In the genomic region with DNA sequence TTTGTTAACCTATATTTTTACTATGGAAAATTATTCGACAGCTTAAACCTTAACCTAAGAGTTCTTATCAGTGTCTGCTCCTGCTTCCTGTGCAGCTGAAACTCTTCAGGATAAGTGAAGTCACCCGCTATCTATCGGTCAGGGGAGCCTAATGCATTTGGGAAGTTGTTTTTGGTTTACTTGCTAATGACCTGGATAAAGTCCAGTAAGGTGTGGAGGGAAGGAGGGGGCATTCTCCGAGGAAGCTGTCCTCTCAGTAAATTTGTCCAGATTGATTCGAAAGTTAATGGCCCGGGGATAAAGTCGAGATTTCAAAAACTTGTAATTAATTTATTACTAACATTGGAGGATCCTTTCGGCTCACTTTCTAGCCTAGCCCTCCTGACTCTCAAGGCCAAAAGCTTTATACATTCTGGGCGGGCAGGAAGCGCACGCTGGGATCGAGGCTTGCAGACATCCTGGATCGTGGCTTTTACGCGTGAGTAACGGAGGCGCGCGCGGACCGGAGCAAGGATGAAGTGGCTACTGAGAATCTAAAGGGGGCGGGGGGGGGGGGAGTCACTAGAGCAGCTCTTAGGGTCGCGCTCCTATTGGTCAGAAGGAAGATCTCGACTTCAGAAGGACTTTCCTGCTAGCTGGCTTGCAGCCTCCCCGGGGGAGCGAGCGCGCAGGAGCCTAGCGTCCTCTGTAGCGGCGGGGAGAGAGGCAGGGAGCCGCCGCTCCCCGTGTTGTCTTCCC, we compare ENCODE assay signal across 8 mouse cellular contexts. TPM values are rescaled to one million over a fixed set of nuclear protein-coding genes. Genes with fewer than 3 reads are reported as not detected.
DNase-seq lines count a peak whose midpoint lies in the region; ATAC-seq and TF ChIP-seq lines count a peak whose summit lies in the region.

No protein-coding gene starts in this region.

- H3K36me3 ChIP-seq in erythroblast, embryonic 14.5 days (ENCODE audit: control insufficient read depth) = no peaks in the 10 kb centered on the region
- no peaks in the 10 kb centered on the region for H3K36me3 ChIP-seq in intestine, embryonic 16.5 days (ENCODE audit: control insufficient read depth, insufficient read depth, low read length)
- H3K36me3 ChIP-seq in limb, embryonic 15.5 days = no peaks in the 10 kb centered on the region
- no peaks in the 10 kb centered on the region for H3K36me3 ChIP-seq in midbrain, embryonic 13.5 days
- no peaks in the 10 kb centered on the region for H3K36me3 ChIP-seq in spleen, adult 2 months (ENCODE audit: control insufficient read depth, insufficient read depth, low read length)

- no peak for TF ChIP-seq CTCF in cortical plate, adult 2 months (IDR thresholded peaks at IDR 0.05; ENCODE audit: extremely low read depth, insufficient read depth, low read length)
- no peak for TF ChIP-seq CTCF in spleen, adult 2 months (IDR thresholded peaks at IDR 0.05; ENCODE audit: extremely low read depth, insufficient read depth, insufficient read length, insufficient replicate concordance)

- peak overlapping the region; percentile 67 for H3K4me2 ChIP-seq in intestine, embryonic 16.5 days (ENCODE audit: low read depth, low read length)
- peak overlapping the region; percentile 58 for H3K4me2 ChIP-seq in limb, embryonic 15.5 days
- peak overlapping the region; percentile 84 for H3K4me2 ChIP-seq in midbrain, embryonic 13.5 days (replicated peaks)

- peak in 1 of 2 experiments; percentile 65 for DNase-seq in spleen, adult 2 months (ENCODE audit: low read depth in 1 of 2, low spot score in 2 of 2)

- peak overlapping the region; percentile 66 for H3K4me3 ChIP-seq in erythroblast, embryonic 14.5 days (replicated peaks)
- peak overlapping the region; percentile 81 for H3K4me3 ChIP-seq in cortical plate, adult 2 months (ENCODE audit: insufficient read depth, low read length)
- peak overlapping the region; percentile 65 for H3K4me3 ChIP-seq in intestine, embryonic 16.5 days (ENCODE audit: low read length)
- H3K4me3 ChIP-seq in limb, embryonic 15.5 days = peak overlapping the region; percentile 59
- peak overlapping the region; percentile 66 for H3K4me3 ChIP-seq in midbrain, embryonic 13.5 days (replicated peaks)
- H3K4me3 ChIP-seq in spleen, adult 2 months (ENCODE audit: extremely low read depth, insufficient read depth, insufficient read length) = peak overlapping the region; percentile 79

- ATAC-seq in erythroblast, adult 5-6 weeks (replicated peaks; ENCODE audit: low FRiP score, poor library complexity, severe bottlenecking) = no peak
- peak; percentile 57 for ATAC-seq in granulocyte monocyte progenitor cell, adult 5-6 weeks (replicated peaks; ENCODE audit: poor library complexity, severe bottlenecking)
- ATAC-seq in intestine, embryonic 16.5 days = peak; percentile 79
- peak; percentile 72 for ATAC-seq in limb, embryonic 15.5 days (ENCODE audit: insufficient number of reproducible peaks, low FRiP score, low TSS enrichment, low read depth)
- ATAC-seq in midbrain, embryonic 13.5 days = peak; percentile 78

- peaks cover 37% of the 10 kb centered on the region for H3K27me3 ChIP-seq in erythroblast, embryonic 14.5 days (ENCODE audit: control insufficient read depth)
- H3K27me3 ChIP-seq in intestine, embryonic 16.5 days (replicated peaks; ENCODE audit: control insufficient read depth, insufficient read depth, low read length) = peaks cover 7% of the 10 kb centered on the region; the same call in 1 of the 2 replicates
- no peaks in the 10 kb centered on the region for H3K27me3 ChIP-seq in limb, embryonic 15.5 days
- peaks cover 18% of the 10 kb centered on the region for H3K27me3 ChIP-seq in midbrain, embryonic 13.5 days
- H3K27me3 ChIP-seq in spleen, adult 2 months (ENCODE audit: control insufficient read depth, insufficient read depth, low read length) = no peaks in the 10 kb centered on the region; the same call in 1 of the 2 replicates

- H3K9me3 ChIP-seq in erythroblast, embryonic 14.5 days (ENCODE audit: control insufficient read depth, low read length) = no peaks in the 10 kb centered on the region
- H3K9me3 ChIP-seq in intestine, embryonic 16.5 days (ENCODE audit: control insufficient read depth, low read length) = no peaks in the 10 kb centered on the region
- H3K9me3 ChIP-seq in limb, embryonic 15.5 days = no peaks in the 10 kb centered on the region
- no peaks in the 10 kb centered on the region for H3K9me3 ChIP-seq in midbrain, embryonic 13.5 days

- peak overlapping the region; percentile 95 for H3K27ac ChIP-seq in cortical plate, adult 2 months (ENCODE audit: insufficient read depth, low read length)
- no peak overlapping the region; the same call in 1 of the 2 replicates for H3K27ac ChIP-seq in intestine, embryonic 16.5 days (ENCODE audit: low read length)
- peak overlapping the region; percentile 93 for H3K27ac ChIP-seq in limb, embryonic 15.5 days
- H3K27ac ChIP-seq in midbrain, embryonic 13.5 days = no peak overlapping the region
- H3K27ac ChIP-seq in spleen, adult 2 months (ENCODE audit: insufficient read depth, low read length) = peak overlapping the region; percentile 30; the same call in 1 of the 2 replicates

- 3% methylated on average over 35 of the region's 35 CpGs for WGBS in intestine, embryonic 16.5 days
- 4% methylated on average over 34 of the region's 35 CpGs for WGBS in limb, embryonic 15.5 days
- WGBS in midbrain, embryonic 13.5 days = under 1% methylated on average over 35 of the region's 35 CpGs
- WGBS in spleen, adult 2 months = 7% methylated on average over 35 of the region's 35 CpGs

- peak overlapping the region; percentile 24 for H3K9ac ChIP-seq in intestine, embryonic 16.5 days (ENCODE audit: low read depth, low read length)
- peak overlapping the region; percentile 56; the same call in 1 of the 2 replicates for H3K9ac ChIP-seq in limb, embryonic 15.5 days
- peak overlapping the region; percentile 66 for H3K9ac ChIP-seq in midbrain, embryonic 13.5 days (replicated peaks)

- peak; percentile 50; the same call in 1 of the 2 replicates for TF ChIP-seq POLR2A in cortical plate, adult 2 months (IDR thresholded peaks at IDR 0.05; ENCODE audit: extremely low read depth, insufficient read depth, low read length)
- no peak; the same call in 1 of the 2 replicates for TF ChIP-seq POLR2A in spleen, adult 2 months (IDR thresholded peaks at IDR 0.05; ENCODE audit: low read depth, low read length)

- peaks cover 13% of the 10 kb centered on the region for H3K4me1 ChIP-seq in erythroblast, embryonic 14.5 days (ENCODE audit: control insufficient read depth)
- H3K4me1 ChIP-seq in cortical plate, adult 2 months (ENCODE audit: control insufficient read depth, insufficient read depth, low read length) = peaks cover 4% of the 10 kb centered on the region; the same call in 1 of the 2 replicates
- 0 out of 2 replicates have a peak, but pooled peaks cover 2% of the 10 kb centered on the region for H3K4me1 ChIP-seq in intestine, embryonic 16.5 days (ENCODE audit: control insufficient read depth, insufficient read depth, low read length)
- H3K4me1 ChIP-seq in limb, embryonic 15.5 days = peaks cover 7% of the 10 kb centered on the region; the same call in 1 of the 2 replicates
- H3K4me1 ChIP-seq in midbrain, embryonic 13.5 days (replicated peaks) = no peaks in the 10 kb centered on the region
- no peaks in the 10 kb centered on the region for H3K4me1 ChIP-seq in spleen, adult 2 months (ENCODE audit: control insufficient read depth, insufficient read depth, insufficient read length)

RNA-seq across cellular contexts. Expression of gene Mef2c, which starts 19.6 kb away (rescaled TPM):
- 0.02 TPM in 1 of 2 replicates, not detected in the other for polyA plus RNA-seq in erythroblast, embryonic 14.5 days (2012)
- total RNA-seq in erythroblast, adult 5-6 weeks (2015; ENCODE audit: low replicate concordance) = 12.7 and 24.4 TPM in 2 replicates
- total RNA-seq in erythroblast, adult 5-6 weeks (2017; ENCODE audit: low replicate concordance) = 7.5 and 14.1 TPM in 2 replicates
- 308 and 319 TPM in 2 replicates for polyA plus RNA-seq in cortical plate, adult 2 months (2012; rRNA removed)
- 53.2 and 97.3 TPM in 2 replicates for total RNA-seq in granulocyte monocyte progenitor cell, adult 5-6 weeks (2014; fragmentation: Nextera tagmentation)
- total RNA-seq in granulocyte monocyte progenitor cell, adult 5-6 weeks (2017) = 88.2 and 125 TPM in 2 replicates
- 26.3 and 30.6 TPM in 2 replicates for polyA plus RNA-seq in intestine, embryonic 16.5 days (2015; fragmentation: Nextera tagmentation; extraction: Ambion mirVana)
- 133 and 188 TPM in 2 replicates for polyA plus RNA-seq in limb, embryonic 15.5 days (2015; fragmentation: Nextera tagmentation; extraction: Ambion mirVana)
- polyA plus RNA-seq in midbrain, embryonic 13.5 days (2015; fragmentation: Nextera tagmentation; extraction: Ambion mirVana) = 12.9 and 15.2 TPM in 2 replicates
- 59.4 and 99.8 TPM in 2 replicates for polyA plus RNA-seq in spleen, adult 2 months (2012; rRNA removed)

Comparison
In these comparisons a context has a peak if more than half of its experiments do, and no peak if none do; other contexts are left out.
1. H3K27ac ChIP-seq: peak in cortical plate, adult 2 months (single experiment), limb, embryonic 15.5 days (single experiment) and spleen, adult 2 months (single experiment); none in intestine, embryonic 16.5 days (single experiment) and midbrain, embryonic 13.5 days (single experiment).
2. RNA of gene Mef2c, which starts 19.6 kb away (polyA plus RNA-seq): 308 to 319 TPM in cortical plate, adult 2 months, 133 to 188 TPM in limb, embryonic 15.5 days, 59.4 to 99.8 TPM in spleen, adult 2 months, 26.3 to 30.6 TPM in intestine, embryonic 16.5 days and 12.9 to 15.2 TPM in midbrain, embryonic 13.5 days; 0.02 TPM in erythroblast, embryonic 14.5 days; every median in the first group is over 10 times any median in the second.
3. Peak in every context shown above with its lines, with median percentiles within 50 percentile points of each other: H3K4me3 ChIP-seq, H3K4me2 ChIP-seq and H3K9ac ChIP-seq.